Mouse (Mus musculus): ENCODE measurements around the gene Jarid2. TPM values are rescaled to one million over a fixed set of nuclear protein-coding genes. Genes with fewer than 3 reads are reported as not detected.

Jarid2 gene
- total RNA-seq, 2 experiments from 2014 or later = 24.5 to 32.7 TPM

- intact Hi-C loops (cut with DNase I) = no loop called here
- DNase-seq = no peak
These were observed 41.7 kb downstream of the Jarid2 start for GRCm38 (mm10) chr13:44770808-44771605.

GRCm38 (mm10) chr13:44772816-44773215, 43.5 kb downstream of the Jarid2 start:
- intact Hi-C loops (cut with DNase I) = no loop called here

GRCm38 (mm10) chr13:44774351-44774750, 45.1 kb downstream of the Jarid2 start:
- intact Hi-C loops (cut with DNase I) = no loop called here
- DNase-seq = no peak

More at GRCm38 (mm10) chr13:44772816-44773215, 43.5 kb downstream of the Jarid2 start:
- no peak for DNase-seq

- intact Hi-C loops (cut with DNase I) = no loop called here
- DNase-seq = no peak
These were observed 46.1 kb downstream of the Jarid2 start for GRCm38 (mm10) chr13:44775396-44775795.

GRCm38 (mm10) chr13:44780506-44780905, 51.2 kb downstream of the Jarid2 start:
- intact Hi-C loops (cut with DNase I) = no loop called here
- no peak for DNase-seq

GRCm38 (mm10) chr13:44781126-44781525, 51.9 kb downstream of the Jarid2 start:
- intact Hi-C loops (cut with DNase I) = no loop called here
- DNase-seq = no peak

- DNase-seq = no peak
- intact Hi-C loops (cut with DNase I) = no loop called here
These were observed 55.3 kb downstream of the Jarid2 start for GRCm38 (mm10) chr13:44784551-44784950.

- intact Hi-C loops (cut with DNase I) = loop anchor here (2.0 kb wide), 1 partner anchor 53 kb away; no protein-coding TSS in a partner anchor
- peak; percentile 46 to 48 for DNase-seq
These were observed 57.0 kb downstream of the Jarid2 start for GRCm38 (mm10) chr13:44786291-44786690.

GRCm38 (mm10) chr13:44788352-44789125, 59.3 kb downstream of the Jarid2 start:
- intact Hi-C loops (cut with DNase I) = no loop called here
- DNase-seq = no peak

GRCm38 (mm10) chr13:44789982-44790381, 60.7 kb downstream of the Jarid2 start:
- no peak for DNase-seq
- intact Hi-C loops (cut with DNase I) = no loop called here

- DNase-seq = no peak
- intact Hi-C loops (cut with DNase I) = no loop called here
These were observed 63.2 kb downstream of the Jarid2 start for GRCm38 (mm10) chr13:44792361-44792892.

- DNase-seq = no peak
- intact Hi-C loops (cut with DNase I) = no loop called here
These were observed 66.6 kb downstream of the Jarid2 start for GRCm38 (mm10) chr13:44795891-44796290.

- intact Hi-C loops (cut with DNase I) = no loop called here
- DNase-seq = peak; percentile 38 to 50
These were observed 67.5 kb downstream of the Jarid2 start for GRCm38 (mm10) chr13:44796775-44797174.

- intact Hi-C loops (cut with DNase I) = no loop called here
These were observed 69.0 kb downstream of the Jarid2 start for GRCm38 (mm10) chr13:44798280-44798679.

GRCm38 (mm10) chr13:44799166-44799565, 69.9 kb downstream of the Jarid2 start:
- intact Hi-C loops (cut with DNase I) = no loop called here
- DNase-seq = no peak

More at GRCm38 (mm10) chr13:44798280-44798679, 69.0 kb downstream of the Jarid2 start:
- DNase-seq = no peak

GRCm38 (mm10) chr13:44800059-44800458, 70.8 kb downstream of the Jarid2 start:
- peak in 1 of 2 experiments; percentile 15 for DNase-seq

GRCm38 (mm10) chr13:44804876-44805275, 75.6 kb downstream of the Jarid2 start:
- intact Hi-C loops (cut with DNase I) = loop anchor here (2.0 kb wide), 1 partner anchor 28 kb away; no protein-coding TSS in a partner anchor
- DNase-seq = peak; percentile 39 to 63

More at GRCm38 (mm10) chr13:44800059-44800458, 70.8 kb downstream of the Jarid2 start:
- intact Hi-C loops (cut with DNase I) = no loop called here

- intact Hi-C loops (cut with DNase I) = no loop called here
- DNase-seq = no peak
These were observed 79.0 kb downstream of the Jarid2 start for GRCm38 (mm10) chr13:44808307-44808706.

GRCm38 (mm10) chr13:44811021-44811420, 81.7 kb downstream of the Jarid2 start:
- intact Hi-C loops (cut with DNase I) = no loop called here
- no peak for DNase-seq

- intact Hi-C loops (cut with DNase I) = no loop called here
These were observed 82.3 kb downstream of the Jarid2 start for GRCm38 (mm10) chr13:44811601-44812000.

GRCm38 (mm10) chr13:44812381-44812780, 83.1 kb downstream of the Jarid2 start:
- intact Hi-C loops (cut with DNase I) = no loop called here

More at GRCm38 (mm10) chr13:44811601-44812000, 82.3 kb downstream of the Jarid2 start:
- no peak for DNase-seq

More at GRCm38 (mm10) chr13:44812381-44812780, 83.1 kb downstream of the Jarid2 start:
- no peak for DNase-seq

All from heart, postnatal 36 days (tissue).